Mouse (Mus musculus) midbrain, embryonic 12.5 days (tissue): ENCODE data around the gene Tmed4. TPM values are rescaled to one million over a fixed set of nuclear protein-coding genes. Genes with fewer than 3 reads are reported as not detected.

ENCODE experiments used
- ATAC-seq: fragments of 200-750 bp; cut with Nextera tagmentation; 2 replicates; pipeline ENCODE4 v1.8.0; 2017; ENCODE audit warnings: low read depth, moderate TSS enrichment, moderate library complexity; ENCODE audit not compliant: low FRiP score
- H3K27ac ChIP-seq: fragments of 300-500 bp; sonication (generic); replicated peaks from 2 replicates; pipeline ENCODE4 v1.5.1; 2016; ENCODE audit warnings: mild to moderate bottlenecking
- H3K27me3 ChIP-seq: fragments of 300-500 bp; sonication (generic); 2 replicates; pipeline ENCODE4 v1.6.1; 2016; ENCODE audit warnings: mild to moderate bottlenecking
- H3K36me3 ChIP-seq: fragments of 300-500 bp; sonication (generic); 2 replicates; pipeline ENCODE4 v1.6.1; 2016
- H3K4me1 ChIP-seq: fragments of 300-500 bp; sonication (generic); 2 replicates; pipeline ENCODE4 v1.6.1; 2016
- H3K4me2 ChIP-seq: fragments of 300-500 bp; sonication (generic); replicated peaks from 2 replicates; pipeline ENCODE4 v1.6.1; 2016; ENCODE audit warnings: mild to moderate bottlenecking, moderate library complexity
- H3K4me3 ChIP-seq: fragments of 300-500 bp; sonication (generic); 2 replicates; pipeline ENCODE4 v1.5.1; 2016; ENCODE audit warnings: mild to moderate bottlenecking
- H3K9ac ChIP-seq: fragments of 300-500 bp; sonication (generic); replicated peaks from 2 replicates; pipeline ENCODE4 v1.6.1; 2016; ENCODE audit warnings: mild to moderate bottlenecking, moderate library complexity
- H3K9me3 ChIP-seq: fragments of 300-500 bp; sonication (generic); 2 replicates; pipeline ENCODE4 v1.6.1; 2016; ENCODE audit warnings: mild to moderate bottlenecking
- WGBS: fragments of 180-500 bp; shearing (Covaris S2); methylation state at CpG from one replicate; pipeline ENCODE4 v1.1.7; 2016; 5-methylcytosine and 5-hydroxymethylcytosine counted together
- polyA plus RNA-seq: library from polyadenylated mRNA; unstranded; fragments of >200 nt; fragmentation: Nextera tagmentation; extraction: Ambion mirVana; gene quantifications from 2 replicates; pipeline ENCODE4 v1.2.1, GENCODE M21; 2016

Gene Tmed4
- polyA plus RNA-seq, 1 experiment from 2014 or later: 153 TPM

DNA sequence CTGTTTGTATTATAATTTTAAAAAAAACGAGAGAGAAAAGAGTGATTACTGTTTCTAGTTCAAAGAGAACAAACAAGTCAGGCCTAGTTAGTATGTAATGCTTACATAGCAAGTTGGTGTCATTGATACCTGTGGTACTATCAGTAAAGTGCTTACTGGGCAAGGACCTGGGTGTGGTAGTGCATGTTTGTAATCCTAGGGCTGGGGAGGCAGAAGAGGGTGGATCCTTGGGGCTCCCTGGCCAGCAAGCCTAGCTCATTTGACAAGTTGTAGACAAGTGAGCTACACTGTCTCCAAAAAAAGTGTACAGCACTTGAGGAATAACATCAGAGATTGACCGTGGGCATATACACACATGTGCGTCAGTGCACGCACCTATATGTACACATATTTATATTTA lies 20.0 kb upstream of the Tmed4 start:
- peaks cover 4% of the 10 kb centered on the region; the same call in 1 of the 2 replicates for H3K27me3 ChIP-seq
- H3K9me3 ChIP-seq: no peaks in the 10 kb centered on the region
- H3K4me1 ChIP-seq: peaks cover 11% of the 10 kb centered on the region
- H3K4me2 ChIP-seq: no peak overlapping the region
- no peak for ATAC-seq
- WGBS: 96% methylated on average over 4 of the region's 4 CpGs
- H3K27ac ChIP-seq: no peak overlapping the region
- no peak overlapping the region for H3K9ac ChIP-seq
- H3K4me3 ChIP-seq: no peak overlapping the region
- peaks cover 27% of the 10 kb centered on the region for H3K36me3 ChIP-seq

DNA sequence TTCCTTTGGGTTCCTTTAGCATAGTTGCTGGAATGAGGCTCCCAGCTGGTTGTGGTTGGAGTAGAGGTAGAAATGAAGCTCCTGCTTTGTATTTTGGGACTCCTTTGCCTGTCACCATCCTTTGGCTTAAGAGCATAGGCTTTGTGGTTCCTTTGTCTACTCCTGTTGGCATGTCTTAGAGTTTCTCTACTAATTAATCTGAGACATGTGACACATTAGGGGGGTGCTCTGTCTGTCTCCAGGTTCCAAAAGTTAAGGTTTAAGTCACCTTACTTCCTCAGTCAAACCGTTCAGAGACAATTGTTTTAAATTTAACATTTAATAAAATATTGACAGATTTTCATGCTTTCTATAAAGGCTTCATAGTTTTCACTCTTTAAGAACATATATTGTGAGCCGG lies 18.9 kb upstream of the Tmed4 start:
- Histone ChIP-seq H3K27ac (no peak overlapping the region), H3K9me3 (no peaks in the 10 kb centered on the region), H3K27me3 (peaks cover 4% of the 10 kb centered on the region; the same call in 1 of the 2 replicates), H3K36me3 (peaks cover 18% of the 10 kb centered on the region), H3K4me1 (peaks cover 11% of the 10 kb centered on the region), H3K4me2 (no peak overlapping the region), H3K9ac (no peak overlapping the region), H3K4me3 (no peak overlapping the region)
- no peak for ATAC-seq
- 96% methylated on average over 2 of the region's 2 CpGs for WGBS

DNA sequence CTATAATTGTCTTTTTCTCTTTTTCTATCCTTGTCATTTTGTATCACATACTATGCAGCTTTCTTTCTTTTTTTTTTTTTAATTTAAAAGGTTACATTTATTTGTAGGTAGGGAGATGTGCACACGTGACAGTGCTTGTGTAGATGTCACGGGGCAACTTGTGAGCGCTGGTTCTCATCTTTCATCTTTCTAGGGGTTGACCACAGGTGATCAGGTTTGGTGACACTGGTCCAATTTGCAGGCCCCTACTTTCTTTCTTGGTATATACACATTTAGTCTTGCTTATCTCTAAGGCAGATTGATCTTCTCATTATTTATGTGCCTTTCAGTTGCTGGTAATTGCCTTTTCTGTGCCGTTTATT lies 18.3 kb upstream of the Tmed4 start:
- Histone ChIP-seq H3K27ac (no peak overlapping the region), H3K4me3 (peak overlapping the region; percentile 81), H3K4me1 (peaks cover 11% of the 10 kb centered on the region), H3K4me2 (peak overlapping the region; percentile 89), H3K9me3 (no peaks in the 10 kb centered on the region), H3K27me3 (peaks cover 4% of the 10 kb centered on the region; the same call in 1 of the 2 replicates), H3K36me3 (peaks cover 12% of the 10 kb centered on the region), H3K9ac (no peak overlapping the region)
- 94% methylated on average over 4 of the region's 4 CpGs for WGBS
- no peak for ATAC-seq

DNA sequence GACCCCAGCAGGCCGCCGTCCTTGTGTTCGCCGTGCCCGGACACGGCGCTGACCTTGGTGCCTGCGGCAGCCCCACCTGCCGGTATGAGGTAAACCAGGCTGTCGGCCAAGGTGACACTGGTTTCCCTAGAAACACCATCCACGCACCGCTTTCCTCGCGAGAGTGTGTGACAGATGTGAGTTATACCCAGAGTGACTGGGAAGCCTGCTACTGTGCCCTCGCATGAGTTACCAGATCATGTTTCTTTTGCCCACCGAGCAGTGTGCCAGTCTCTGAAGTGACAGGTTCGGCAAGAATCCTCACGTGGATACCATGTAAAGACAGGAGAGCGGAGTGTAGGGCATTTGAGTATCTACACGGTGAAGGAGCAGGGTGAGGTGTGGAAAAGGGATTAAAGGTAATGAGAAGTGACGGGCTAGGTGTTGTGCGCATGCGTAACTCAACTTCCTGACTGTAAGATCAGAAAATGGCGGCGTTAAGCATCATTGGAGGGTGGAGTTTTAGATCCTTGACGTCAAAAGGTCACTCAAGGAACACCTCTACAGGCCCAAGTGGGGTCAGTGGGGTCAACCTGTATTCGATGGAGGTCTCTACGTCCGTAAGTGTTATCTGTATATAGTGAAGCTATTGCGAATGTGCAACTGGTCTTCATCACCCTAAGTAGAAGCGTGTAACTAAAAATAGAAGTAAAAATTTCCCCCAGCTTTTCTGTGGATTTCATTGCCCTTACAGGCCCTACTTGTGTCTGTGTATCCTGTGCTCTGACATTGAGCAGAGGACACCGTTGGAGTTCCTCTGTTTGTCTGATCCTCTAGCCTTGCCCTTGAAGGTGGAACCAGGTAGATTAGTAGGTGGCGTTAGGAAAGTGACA lies 17.7 kb upstream of the Tmed4 start:
- Histone ChIP-seq H3K36me3 (peaks cover 5% of the 10 kb centered on the region), H3K4me3 (peak overlapping the region; percentile 81), H3K27ac (peak overlapping the region; percentile 82), H3K9me3 (no peaks in the 10 kb centered on the region), H3K27me3 (peaks cover 4% of the 10 kb centered on the region; the same call in 1 of the 2 replicates), H3K9ac (peak overlapping the region; percentile 66), H3K4me1 (peaks cover 11% of the 10 kb centered on the region), H3K4me2 (peak overlapping the region; percentile 89)
- WGBS: 20% methylated on average over 33 of the region's 33 CpGs
- no peak for ATAC-seq

DNA sequence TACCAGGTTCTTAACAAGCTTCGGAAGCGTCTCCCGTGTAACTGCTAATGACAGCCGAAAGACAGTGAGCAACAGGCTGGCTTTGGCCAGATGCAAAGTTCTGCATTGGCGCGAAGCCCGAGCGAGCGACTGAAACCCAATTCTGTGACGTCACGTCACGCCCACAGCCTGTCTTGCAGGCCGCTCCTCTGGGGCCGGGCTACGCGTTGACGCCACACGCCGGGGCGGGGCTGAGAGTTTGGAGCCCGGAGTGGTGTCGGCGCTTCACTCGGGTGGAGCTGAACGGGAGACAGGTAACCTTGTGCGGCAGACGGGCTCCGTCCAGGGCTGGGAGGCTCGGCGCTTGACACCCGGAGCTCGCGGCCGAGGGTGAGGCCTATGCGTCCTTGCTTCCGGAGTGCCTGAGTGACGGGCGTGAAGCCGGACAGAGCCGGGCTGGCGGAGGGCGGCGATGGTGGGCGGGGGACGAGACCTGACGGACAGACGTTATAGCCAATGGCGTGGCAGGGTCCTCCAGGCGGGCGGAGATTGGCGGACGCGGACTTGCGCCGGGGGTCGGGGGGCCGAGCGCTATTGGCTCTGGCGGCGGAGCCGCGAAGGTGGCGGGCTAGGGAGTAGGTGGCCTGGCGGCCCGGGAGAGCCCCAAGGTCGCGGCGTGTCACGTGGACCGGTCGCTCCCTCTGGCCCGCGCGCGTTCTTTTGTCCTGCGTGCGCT lies 16.9 kb upstream of the Tmed4 start, which contains the start of gene Ogdh:
TSS of gene Ogdh (plus strand) at position 233 of the 715 bp plus-strand sequence.
- H3K9ac ChIP-seq: peak within 1 kb of the TSS; percentile 66
- peaks cover 11% of the 10 kb centered on the region for H3K4me1 ChIP-seq
- H3K27me3 ChIP-seq: peaks cover 4% of the 10 kb centered on the region; the same call in 1 of the 2 replicates
- WGBS: under 1% methylated on average over 77 of the region's 77 CpGs
- peak; percentile 99 for ATAC-seq
- peak within 1 kb of the TSS; percentile 81 for H3K4me3 ChIP-seq
- peak within 1 kb of the TSS; percentile 82 for H3K27ac ChIP-seq
- peak within 1 kb of the TSS; percentile 89 for H3K4me2 ChIP-seq
- no peaks in the 10 kb centered on the region for H3K36me3 ChIP-seq
- no peaks in the 10 kb centered on the region for H3K9me3 ChIP-seq

DNA sequence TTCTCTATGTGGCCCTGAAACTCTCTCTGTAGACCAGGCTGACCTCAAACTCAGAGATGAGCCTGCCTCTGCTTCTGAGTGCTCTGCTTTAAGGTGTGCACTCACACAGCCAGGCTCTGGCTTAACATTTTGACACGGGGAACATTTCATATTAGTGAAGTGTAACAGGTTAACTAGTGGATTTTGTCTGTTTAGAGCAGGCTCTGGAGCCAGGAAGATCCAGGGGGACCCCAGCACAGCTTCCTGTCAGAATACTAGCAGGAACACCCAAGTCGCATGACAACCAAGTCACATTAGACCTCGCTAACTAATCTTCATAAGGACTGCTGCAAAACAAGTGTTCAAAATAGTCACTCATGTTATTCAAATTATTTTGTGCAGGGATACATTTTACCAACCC lies 16.2 kb upstream of the Tmed4 start:
- peak overlapping the region; percentile 81 for H3K4me3 ChIP-seq
- peaks cover 4% of the 10 kb centered on the region; the same call in 1 of the 2 replicates for H3K27me3 ChIP-seq
- peaks cover 11% of the 10 kb centered on the region for H3K4me1 ChIP-seq
- H3K9ac ChIP-seq: peak overlapping the region; percentile 66; the same call in 1 of the 2 replicates
- 26% methylated on average over 3 of the region's 3 CpGs for WGBS
- no peaks in the 10 kb centered on the region for H3K9me3 ChIP-seq
- H3K27ac ChIP-seq: peak overlapping the region; percentile 82; the same call in 1 of the 2 replicates
- ATAC-seq: no peak
- no peaks in the 10 kb centered on the region for H3K36me3 ChIP-seq
- peak overlapping the region; percentile 89 for H3K4me2 ChIP-seq

DNA sequence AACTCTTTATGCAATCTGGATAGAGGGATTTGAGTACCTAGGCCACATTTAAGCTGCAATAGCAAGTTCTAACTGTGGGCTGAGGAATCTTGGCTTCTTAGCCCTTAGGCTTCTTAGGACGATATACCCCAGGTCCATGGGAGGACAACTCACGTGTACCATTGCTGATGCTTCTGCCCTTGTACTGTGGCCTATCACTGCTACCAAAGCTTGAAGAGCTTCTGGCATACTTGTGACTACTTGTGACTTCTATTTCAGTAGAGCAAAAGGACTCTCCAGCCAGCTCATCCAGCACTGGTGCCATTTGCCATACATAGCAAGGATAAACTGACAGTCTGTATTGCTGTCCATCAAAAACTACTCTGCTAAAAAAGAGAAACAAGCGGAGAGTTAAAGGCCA lies 15.5 kb upstream of the Tmed4 start:
- no peak for ATAC-seq
- Histone ChIP-seq H3K27ac (no peak overlapping the region), H3K4me3 (no peak overlapping the region), H3K36me3 (no peaks in the 10 kb centered on the region), H3K9me3 (no peaks in the 10 kb centered on the region), H3K27me3 (peaks cover 4% of the 10 kb centered on the region; the same call in 1 of the 2 replicates), H3K4me2 (no peak overlapping the region), H3K9ac (no peak overlapping the region), H3K4me1 (peaks cover 11% of the 10 kb centered on the region)
- whole genome bisulfite sequencing: 96% methylated on average over 3 of the region's 3 CpGs

DNA sequence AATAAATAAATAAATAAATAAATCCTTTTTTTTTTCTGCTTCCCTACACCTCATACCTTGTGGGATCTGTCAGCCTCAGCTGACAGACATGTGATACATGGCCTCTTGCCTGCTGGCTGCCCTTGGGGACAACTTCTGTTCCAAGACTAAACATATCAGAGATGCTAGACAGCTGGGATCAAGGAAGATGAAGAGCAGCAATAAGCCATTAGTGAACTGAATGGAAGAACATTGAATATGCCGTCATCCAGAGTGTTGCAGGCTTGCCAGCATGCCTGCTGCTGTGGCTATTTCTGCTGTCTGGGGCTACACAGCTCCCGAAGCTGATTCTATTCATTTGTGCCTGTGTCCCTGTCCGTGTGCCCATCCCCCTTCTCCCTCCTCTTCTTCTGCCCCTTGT lies 8.3 kb upstream of the Tmed4 start:
- Histone ChIP-seq H3K9ac (no peak overlapping the region), H3K4me2 (no peak overlapping the region), H3K9me3 (peaks cover 3% of the 10 kb centered on the region; the same call in 1 of the 2 replicates), H3K4me1 (no peaks in the 10 kb centered on the region), H3K27ac (no peak overlapping the region), H3K36me3 (no peaks in the 10 kb centered on the region), H3K4me3 (no peak overlapping the region), H3K27me3 (no peaks in the 10 kb centered on the region)
- ATAC-seq: no peak
- 81% methylated on average over 3 of the region's 3 CpGs for WGBS

DNA sequence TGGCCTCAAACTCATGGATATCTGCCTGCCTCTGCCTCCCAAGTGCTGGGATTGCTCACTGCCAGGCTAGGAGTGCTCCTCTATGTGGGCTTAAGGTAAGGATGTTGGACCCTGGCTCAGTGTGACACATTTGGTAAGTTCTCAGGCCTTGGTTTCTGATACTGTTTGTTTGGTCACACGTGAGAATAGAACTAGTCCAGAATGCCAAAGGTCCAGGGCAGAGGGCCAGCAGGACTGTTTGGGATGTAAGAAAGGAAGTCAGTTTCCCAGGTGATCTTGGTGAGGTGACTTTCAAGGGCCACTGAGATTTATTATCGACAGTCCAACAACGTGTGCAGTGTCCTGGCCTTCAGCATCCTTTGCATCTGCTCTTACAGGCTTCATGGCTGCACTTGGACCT lies 1.8 kb upstream of the Tmed4 start:
- no peak overlapping the region for H3K4me3 ChIP-seq

DNA sequence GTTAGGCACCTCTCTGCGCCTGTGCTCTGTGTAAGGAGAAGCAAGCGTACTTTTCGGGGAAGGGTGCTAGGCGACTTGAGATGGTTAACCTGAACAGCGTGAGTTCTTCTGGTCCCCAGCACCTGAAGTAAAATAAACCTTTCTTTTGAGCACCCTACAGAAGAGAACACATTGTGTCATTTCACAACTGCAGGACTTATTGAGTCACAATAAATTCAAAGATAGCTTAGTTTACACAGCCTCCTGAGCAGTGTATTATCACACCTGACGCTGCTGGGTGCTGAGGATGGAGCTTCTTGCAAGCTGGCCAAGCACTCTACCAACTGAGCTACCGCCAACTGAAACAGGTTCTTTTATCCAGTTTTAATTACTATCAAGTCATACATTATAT lies 419 bp upstream of the Tmed4 start:
- Histone ChIP-seq H3K9me3 (no peaks in the 10 kb centered on the region), H3K27me3 (no peaks in the 10 kb centered on the region), H3K36me3 (peaks cover 25% of the 10 kb centered on the region), H3K4me3 (peak overlapping the region; percentile 93), H3K9ac (peak overlapping the region; percentile 42), H3K4me1 (peaks cover 19% of the 10 kb centered on the region), H3K4me2 (peak overlapping the region; percentile 89), H3K27ac (peak overlapping the region; percentile 71)
- WGBS: 24% methylated on average over 7 of the region's 7 CpGs
- ATAC-seq: no peak

More for the DNA sequence above, 1.8 kb upstream of the Tmed4 start:
- peaks cover 12% of the 10 kb centered on the region for H3K36me3 ChIP-seq
- no peak overlapping the region for H3K4me2 ChIP-seq
- 87% methylated on average over 3 of the region's 3 CpGs for WGBS
- no peak overlapping the region for H3K9ac ChIP-seq
- ATAC-seq: no peak
- H3K4me1 ChIP-seq: peaks cover 19% of the 10 kb centered on the region
- H3K9me3 ChIP-seq: peaks cover 3% of the 10 kb centered on the region; the same call in 1 of the 2 replicates
- H3K27ac ChIP-seq: no peak overlapping the region
- H3K27me3 ChIP-seq: no peaks in the 10 kb centered on the region

DNA sequence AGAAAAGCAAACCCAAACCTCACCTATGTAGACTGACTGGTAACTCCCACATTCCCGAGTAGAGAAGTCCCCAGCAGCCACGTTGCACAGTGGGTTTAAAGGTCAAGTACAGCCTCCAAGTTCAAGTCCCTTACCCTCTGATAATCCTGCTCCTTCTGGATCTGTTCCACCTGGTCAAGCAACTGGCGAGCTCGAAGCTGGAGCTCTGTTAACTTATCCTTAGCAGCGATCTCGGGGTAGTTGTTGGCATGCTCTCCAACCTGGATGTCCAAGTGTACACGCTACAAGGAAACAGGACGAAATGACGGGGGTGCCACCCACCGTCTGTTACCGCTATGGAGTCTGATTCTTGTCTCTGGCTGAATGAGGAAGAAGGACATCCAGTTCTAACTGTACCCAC lies 1.1 kb downstream of the Tmed4 start:
- Histone ChIP-seq H3K9me3 (no peaks in the 10 kb centered on the region), H3K4me2 (peak overlapping the region; percentile 89), H3K4me3 (peak overlapping the region; percentile 93), H3K4me1 (peaks cover 19% of the 10 kb centered on the region), H3K9ac (peak overlapping the region; percentile 92), H3K27ac (no peak overlapping the region), H3K27me3 (no peaks in the 10 kb centered on the region), H3K36me3 (peaks cover 31% of the 10 kb centered on the region)
- no peak for ATAC-seq
- WGBS: 69% methylated on average over 11 of the region's 11 CpGs
